Mouse (Mus musculus): ENCODE measurements around the gene Clec3b.

The Clec3b gene

GRCm38 (mm10) chr9:123150241-123151020 lies at the start of gene Clec3b:
TSS of gene Clec3b (plus strand) at chr9:123150946.
- DNase-seq (ENCODE audit: low spot score), result no peak

- no peak for DNase-seq (ENCODE audit: low spot score)
Measured at GRCm38 (mm10) chr9:123103425-123103824, 47.3 kb upstream of the Clec3b start.

- DNase-seq (ENCODE audit: low spot score), result no peak
Measured at GRCm38 (mm10) chr9:123104362-123104761, 46.4 kb upstream of the Clec3b start.

- DNase-seq (ENCODE audit: low spot score), result no peak
Measured at GRCm38 (mm10) chr9:123107186-123107585, 43.6 kb upstream of the Clec3b start.

GRCm38 (mm10) chr9:123109188-123109587 lies 41.6 kb upstream of the Clec3b start:
- no peak for DNase-seq (ENCODE audit: low spot score)

GRCm38 (mm10) chr9:123111751-123112221 lies 39.0 kb upstream of the Clec3b start:
- DNase-seq (ENCODE audit: low spot score), result no peak

- peak; percentile 95 for DNase-seq (ENCODE audit: low spot score)
Measured at GRCm38 (mm10) chr9:123112805-123113521, 37.8 kb upstream of the Clec3b start, which contains the start of the genes Zdhhc3 and Exosc7. TSS of gene Zdhhc3 (minus strand) at chr9:123113205. TSS of gene Exosc7 (plus strand) at chr9:123113215.

- no peak for DNase-seq (ENCODE audit: low spot score)
Measured at GRCm38 (mm10) chr9:123113931-123114330, 36.8 kb upstream of the Clec3b start.

- no peak for DNase-seq (ENCODE audit: low spot score)
Measured at GRCm38 (mm10) chr9:123115566-123115965, 35.2 kb upstream of the Clec3b start.

- DNase-seq (ENCODE audit: low spot score), result no peak
Measured at GRCm38 (mm10) chr9:123123017-123123416, 27.7 kb upstream of the Clec3b start.

GRCm38 (mm10) chr9:123123571-123124412 lies 27.0 kb upstream of the Clec3b start:
- DNase-seq (ENCODE audit: low spot score), result peak; percentile 54

- DNase-seq (ENCODE audit: low spot score), result no peak
Measured at GRCm38 (mm10) chr9:123124413-123124981, 26.2 kb upstream of the Clec3b start.

- DNase-seq (ENCODE audit: low spot score), result no peak
Measured at GRCm38 (mm10) chr9:123127663-123128062, 23.1 kb upstream of the Clec3b start.

GRCm38 (mm10) chr9:123132994-123133393 lies 17.8 kb upstream of the Clec3b start:
- no peak for DNase-seq (ENCODE audit: low spot score)

- DNase-seq (ENCODE audit: low spot score), result no peak
Measured at GRCm38 (mm10) chr9:123136953-123137682, 13.6 kb upstream of the Clec3b start.

GRCm38 (mm10) chr9:123138891-123139474 lies 11.8 kb upstream of the Clec3b start:
- DNase-seq (ENCODE audit: low spot score), result no peak

- DNase-seq (ENCODE audit: low spot score), result no peak
Measured at GRCm38 (mm10) chr9:123139887-123140614, 10.7 kb upstream of the Clec3b start.

GRCm38 (mm10) chr9:123148430-123148829 lies 2.3 kb upstream of the Clec3b start:
- no peak for DNase-seq (ENCODE audit: low spot score)

GRCm38 (mm10) chr9:123151561-123151960 lies 815 bp downstream of the Clec3b start:
- no peak for DNase-seq (ENCODE audit: low spot score)

- DNase-seq (ENCODE audit: low spot score), result no peak
Measured at GRCm38 (mm10) chr9:123152026-123152425, 1.3 kb downstream of the Clec3b start.

All from retina, embryonic 14.5 days (tissue).